Mouse (Mus musculus): ENCODE measurements around the gene Rtl5.

- TF ChIP-seq CTCF (IDR thresholded peaks at IDR 0.05; ENCODE audit: low read depth, low read length) (no peak), POLR2A (IDR thresholded peaks at IDR 0.05; ENCODE audit: extremely low read depth, insufficient read depth, low read length) (no peak)
Observed at GRCm38 (mm10) chrX:102042386-102042785, 28.7 kb downstream of the Rtl5 start.
